Mouse (Mus musculus) thymus, postnatal 10 days (tissue): ENCODE data around the gene Stat5b.

Experiments used
- DNase-seq, 2 experiments: peaks; one replicate each; pipeline ENCODE4 v3.0.0; 2021; ENCODE audit warnings: low spot score in 2 of 2

Gene Stat5b

GRCm38 (mm10) chr11:100850038-100850777 is at the start of gene Stat5b:
Stat5b (minus strand) TSS chr11:100850724.
- DNase-seq: peak; percentile 85 to 95

GRCm38 (mm10) chr11:100898441-100899199 is 48.1 kb upstream of the Stat5b start:
- DNase-seq: no peak

- DNase-seq: peak; percentile 54 to 59
These were observed 47.0 kb upstream of the Stat5b start for GRCm38 (mm10) chr11:100897294-100898231.

GRCm38 (mm10) chr11:100896078-100896477 is 45.6 kb upstream of the Stat5b start:
- no peak for DNase-seq

GRCm38 (mm10) chr11:100894146-100894918 is 43.8 kb upstream of the Stat5b start:
- DNase-seq: no peak

GRCm38 (mm10) chr11:100893482-100893881 is 43.0 kb upstream of the Stat5b start:
- DNase-seq: peak; percentile 87 to 94

- no peak for DNase-seq
These were observed 41.9 kb upstream of the Stat5b start for GRCm38 (mm10) chr11:100892435-100892834.

GRCm38 (mm10) chr11:100891256-100892123 is 41.0 kb upstream of the Stat5b start:
- peak; percentile 76 to 79 for DNase-seq

- no peak for DNase-seq
These were observed 40.0 kb upstream of the Stat5b start for GRCm38 (mm10) chr11:100890481-100890880.

GRCm38 (mm10) chr11:100888348-100888820 is 37.9 kb upstream of the Stat5b start:
- peak in 1 of 2 experiments; percentile 38 for DNase-seq

- DNase-seq: no peak
These were observed 37.2 kb upstream of the Stat5b start for GRCm38 (mm10) chr11:100887764-100888163.

GRCm38 (mm10) chr11:100887236-100887635 is 36.7 kb upstream of the Stat5b start:
- no peak for DNase-seq

- DNase-seq: no peak
These were observed 35.7 kb upstream of the Stat5b start for GRCm38 (mm10) chr11:100886188-100886740.

GRCm38 (mm10) chr11:100885472-100885871 is 34.9 kb upstream of the Stat5b start:
- no peak for DNase-seq

GRCm38 (mm10) chr11:100883640-100884039 is 33.1 kb upstream of the Stat5b start:
- no peak for DNase-seq

GRCm38 (mm10) chr11:100879321-100880078 is 29.0 kb upstream of the Stat5b start:
- DNase-seq: no peak

GRCm38 (mm10) chr11:100875761-100876160 is 25.2 kb upstream of the Stat5b start:
- DNase-seq: no peak

- peak; percentile 62 for DNase-seq
These were observed 20.4 kb upstream of the Stat5b start for GRCm38 (mm10) chr11:100870968-100871350.
